ENCODE assay signal across 12 mouse cellular contexts in genomic region chr13:64526515-64527285, GRCm38 (mm10). TPM values are rescaled to one million over a fixed set of nuclear protein-coding genes. Genes with fewer than 3 reads are reported as not detected.
A peak's percentile ranks its signal among the peaks of the same experiment; 100 is the strongest.
DNase-seq lines count a peak whose midpoint lies in the region; ATAC-seq lines count a peak whose summit lies in the region.
"Had no signal": no experiment of that assay in that cellular context is flagged by ENCODE, and none has a peak within 500 bp of the region (broad histone marks: within the 10 kb centered on the region; RNA-seq: fewer than 3 reads in every experiment).

No protein-coding gene starts in this region.

- no peaks in the 10 kb centered on the region for H3K36me3 ChIP-seq in hindbrain, embryonic 11.5 days (ENCODE audit: control insufficient read depth, insufficient read depth, low read length)
- H3K36me3 ChIP-seq in hindbrain, embryonic 10.5 days: no peaks in the 10 kb centered on the region
- H3K36me3 ChIP-seq: limb, embryonic 13.5 days had no signal

- ATAC-seq in hindbrain, embryonic 11.5 days (ENCODE audit: low FRiP score): peak; percentile 62
- no peak for ATAC-seq in monocyte, adult 5-6 weeks (replicated peaks; ENCODE audit: insufficient number of reproducible peaks, low FRiP score, low TSS enrichment, poor library complexity, severe bottlenecking)

- peak; percentile 18 for DNase-seq in hindbrain, embryonic 11.5 days (ENCODE audit: low spot score)
- DNase-seq in hindbrain, embryonic 10.5 days (ENCODE audit: low spot score): no peak
- peak; percentile 1 to 39 for DNase-seq in frontal cortex, postnatal 36 days (ENCODE audit: low spot score in 2 of 2)
- peak; percentile 28 to 59 for DNase-seq in left cerebral cortex, postnatal 25 days (ENCODE audit: low spot score in 2 of 2)
- DNase-seq in right cerebral cortex, postnatal 25 days: peak; percentile 6
- no peak for DNase-seq in thymus, postnatal 4 days
- DNase-seq in spleen, postnatal 10 days (ENCODE audit: low spot score in 2 of 2): no peak
- DNase-seq: lung, postnatal 14 days had no signal

- no peak overlapping the region for H3K27ac ChIP-seq in hindbrain, embryonic 11.5 days (ENCODE audit: low read depth, low read length)
- H3K27ac ChIP-seq in hindbrain, embryonic 10.5 days: no peak overlapping the region; the same call in 1 of the 2 replicates
- H3K27ac ChIP-seq: limb, embryonic 13.5 days had no signal

- no peak overlapping the region for H3K9ac ChIP-seq in hindbrain, embryonic 11.5 days (ENCODE audit: low read depth, low read length)
- H3K9ac ChIP-seq: limb, embryonic 13.5 days had no signal

- intact Hi-C loops in left cerebral cortex, postnatal 25 days (cut with DNase I): no loop called here

- H3K4me3 ChIP-seq in hindbrain, embryonic 11.5 days (ENCODE audit: low read depth, low read length): no peak overlapping the region
- H3K4me3 ChIP-seq in hindbrain, embryonic 10.5 days: no peak overlapping the region
- H3K4me3 ChIP-seq: erythroblast, embryonic 14.5 days; limb, embryonic 13.5 days had no signal

- H3K9me3 ChIP-seq in hindbrain, embryonic 11.5 days (ENCODE audit: control insufficient read depth, low read length): no peaks in the 10 kb centered on the region
- no peaks in the 10 kb centered on the region for H3K9me3 ChIP-seq in hindbrain, embryonic 10.5 days
- H3K9me3 ChIP-seq: limb, embryonic 13.5 days had no signal

- H3K4me1 ChIP-seq in hindbrain, embryonic 11.5 days (replicated peaks; ENCODE audit: control insufficient read depth, insufficient read depth, low read length): no peaks in the 10 kb centered on the region
- peaks cover 6% of the 10 kb centered on the region; the same call in 1 of the 2 replicates for H3K4me1 ChIP-seq in hindbrain, embryonic 10.5 days (replicated peaks)
- H3K4me1 ChIP-seq: limb, embryonic 13.5 days had no signal

- no peaks in the 10 kb centered on the region for H3K27me3 ChIP-seq in hindbrain, embryonic 11.5 days (ENCODE audit: control insufficient read depth, insufficient read depth, low read length)
- no peaks in the 10 kb centered on the region for H3K27me3 ChIP-seq in hindbrain, embryonic 10.5 days (ENCODE audit: insufficient read depth, poor library complexity, severe bottlenecking)
- H3K27me3 ChIP-seq: limb, embryonic 13.5 days had no signal

- no peak overlapping the region for H3K4me2 ChIP-seq in hindbrain, embryonic 11.5 days (replicated peaks; ENCODE audit: low read depth, low read length)
- H3K4me2 ChIP-seq: limb, embryonic 13.5 days had no signal

- 81% methylated on average over 15 of the region's 15 CpGs for WGBS in hindbrain, embryonic 11.5 days
- 84% methylated on average over 15 of the region's 15 CpGs for WGBS in hindbrain, embryonic 10.5 days

RNA-seq across cellular contexts. Expression of gene Fam240b, which starts 29.1 kb away (rescaled TPM):
- polyA plus RNA-seq in hindbrain, embryonic 11.5 days (2014; fragmentation: Nextera tagmentation; extraction: Ambion mirVana): not detected in 2 replicates
- polyA plus RNA-seq in hindbrain, embryonic 10.5 days (2016; fragmentation: Nextera tagmentation; extraction: Ambion mirVana): not detected in 2 replicates
- not detected for total RNA-seq in left cerebral cortex, postnatal 25 days (2021)
- not detected in 3 replicates for total RNA-seq in monocyte, adult 5-6 weeks (2017)
- polyA plus RNA-seq: erythroblast, embryonic 14.5 days; heart, embryonic 16.5 days; limb, embryonic 13.5 days had no signal

Comparison
In these comparisons a context has a peak if more than half of its experiments do, and no peak if none do; other contexts are left out.
1. DNase-seq: peak in hindbrain, embryonic 11.5 days (single experiment), frontal cortex, postnatal 36 days (2 of 2), left cerebral cortex, postnatal 25 days (2 of 2) and right cerebral cortex, postnatal 25 days (single experiment); none in hindbrain, embryonic 10.5 days (single experiment), thymus, postnatal 4 days (single experiment) and spleen, postnatal 10 days (0 of 2).